Mouse (Mus musculus): ENCODE measurements at regions not wholly inside any gene's neighbourhood (a gene's known extent, or its start where the extent isn't known, plus 50 kb on each side); places are given as distances from the start of the nearest gene placed in this dataset.

- H3K9ac ChIP-seq (ENCODE audit: insufficient read depth, low read depth), result no peak overlapping the region
- no peak for DNase-seq (ENCODE audit: extremely low read depth)
- H3K27ac ChIP-seq (ENCODE audit: insufficient read depth, low read depth), result no peak overlapping the region
- H3K9me3 ChIP-seq (replicated peaks; ENCODE audit: low read length), result no peaks in the 10 kb centered on the region
- in situ Hi-C loops (cut with MboI; ENCODE audit: low pct_ligation_motif_present, low pct_unique_long_range_greater_than_20kb, low sequenced_read_pairs), result no loop called here
- no peak for TF ChIP-seq CTCF (conservative IDR thresholded peaks at IDR 0.05 in 1 of 2, IDR thresholded peaks at IDR 0.05 in 1 of 2; ENCODE audit: low read depth in 2 of 2, low read length in 2 of 2)
- no peak for TF ChIP-seq TBP (conservative IDR thresholded peaks at IDR 0.05; ENCODE audit: low read depth, low read length)
- TF ChIP-seq IRF4 (IDR thresholded peaks at IDR 0.05; ENCODE audit: low read depth, low read length), result no peak
- no peak for TF ChIP-seq MYC (IDR thresholded peaks at IDR 0.05; ENCODE audit: low read depth, low read length)
- TF ChIP-seq NRF1 (IDR thresholded peaks at IDR 0.05; ENCODE audit: low read depth, low read length), result no peak
- no peak for TF ChIP-seq ETS1 (conservative IDR thresholded peaks at IDR 0.05; ENCODE audit: low read depth, low read length)
- no peak for TF ChIP-seq CHD1 (IDR thresholded peaks at IDR 0.05; ENCODE audit: low read depth, low read length)
- no peak for TF ChIP-seq USF2 (conservative IDR thresholded peaks at IDR 0.05; ENCODE audit: low read depth, low read length)
- no peak for TF ChIP-seq MXI1 (IDR thresholded peaks at IDR 0.05; ENCODE audit: low read depth, low read length)
- no peak for TF ChIP-seq JUN (IDR thresholded peaks at IDR 0.05; ENCODE audit: insufficient read depth, low read depth, low read length)
- no peak for TF ChIP-seq MAX (IDR thresholded peaks at IDR 0.05; ENCODE audit: low read length)
- no peak for TF ChIP-seq ZNF384 (IDR thresholded peaks at IDR 0.05; ENCODE audit: low read depth, low read length)
- no peak for TF ChIP-seq MEF2A (IDR thresholded peaks at IDR 0.05; ENCODE audit: borderline replicate concordance, low read depth, low read length)
- no peak for TF ChIP-seq TCF12 (IDR thresholded peaks at IDR 0.05; ENCODE audit: low read depth, low read length)
- H3K4me3 ChIP-seq (replicated peaks in 1 of 3; ENCODE audit: low read depth in 2 of 3, low read length in 2 of 3, poor library complexity in 1 of 3), result no peak overlapping the region
- no peaks in the 10 kb centered on the region for H3K79me2 ChIP-seq (replicated peaks; ENCODE audit: control insufficient read depth, extremely low read depth, insufficient read depth, poor library complexity, severe bottlenecking)
- peaks cover 0 to 17% of the 10 kb centered on the region in 2 experiments for H3K36me3 ChIP-seq (replicated peaks in 1 of 2; ENCODE audit: control insufficient read depth in 1 of 2, insufficient read depth in 1 of 2, low read length in 1 of 2)
- H3K4me2 ChIP-seq (ENCODE audit: insufficient read depth, low read depth, poor library complexity, severe bottlenecking), result no peak overlapping the region
- dilution Hi-C loops (cut with MboI; ENCODE audit: extremely low pct_ligation_motif_present, extremely low pct_unique_long_range_greater_than_20kb, low sequenced_read_pairs), result no loop called here
- no peaks in the 10 kb centered on the region for H3K27me3 ChIP-seq (replicated peaks)
- peaks cover 3 to 5% of the 10 kb centered on the region in 2 experiments; a peak in 2 of 4 replicates for H3K4me1 ChIP-seq (ENCODE audit: control insufficient read depth in 1 of 2, insufficient read depth in 2 of 2)
These were observed 63.3 kb upstream of the Zfp703 start for GRCm38 (mm10) chr8:26913562-26914529.

- H3K79me2 ChIP-seq (replicated peaks; ENCODE audit: control insufficient read depth, extremely low read depth, insufficient read depth, poor library complexity, severe bottlenecking), result no peaks in the 10 kb centered on the region
- dilution Hi-C loops (cut with MboI; ENCODE audit: extremely low pct_ligation_motif_present, extremely low pct_unique_long_range_greater_than_20kb, low sequenced_read_pairs) (no loop called here), in situ Hi-C loops (cut with MboI; ENCODE audit: low pct_ligation_motif_present, low pct_unique_long_range_greater_than_20kb, low sequenced_read_pairs) (no loop called here)
- H3K4me1 ChIP-seq (ENCODE audit: control insufficient read depth in 1 of 2, insufficient read depth in 2 of 2), result no peaks in the 10 kb centered on the region
- H3K27ac ChIP-seq (ENCODE audit: insufficient read depth, low read depth), result no peak overlapping the region
- no peaks in the 10 kb centered on the region for H3K9me3 ChIP-seq (replicated peaks; ENCODE audit: low read length)
- no peak overlapping the region for H3K9ac ChIP-seq (ENCODE audit: insufficient read depth, low read depth)
- peaks cover 0 to 20% of the 10 kb centered on the region in 2 experiments for H3K36me3 ChIP-seq (replicated peaks in 1 of 2; ENCODE audit: control insufficient read depth in 1 of 2, insufficient read depth in 1 of 2, low read length in 1 of 2)
- no peaks in the 10 kb centered on the region for H3K27me3 ChIP-seq (replicated peaks)
- no peak for DNase-seq (ENCODE audit: extremely low read depth)
- TF ChIP-seq MAX (IDR thresholded peaks at IDR 0.05; ENCODE audit: low read length) (no peak), MXI1 (IDR thresholded peaks at IDR 0.05; ENCODE audit: low read depth, low read length) (no peak), BHLHE40 (IDR thresholded peaks at IDR 0.05; ENCODE audit: low read depth, low read length) (no peak)
- H3K4me2 ChIP-seq (ENCODE audit: insufficient read depth, low read depth, poor library complexity, severe bottlenecking), result no peak overlapping the region
- no peak overlapping the region for H3K4me3 ChIP-seq (replicated peaks in 1 of 3; ENCODE audit: low read depth in 2 of 3, low read length in 2 of 3, poor library complexity in 1 of 3)
These were observed 61.4 kb upstream of the Zfp703 start for GRCm38 (mm10) chr8:26915731-26916130.
